Mouse (Mus musculus) E14TG2a.4 (cell line): ENCODE data around the gene Wap.

ENCODE experiments used
- CTCF ChIP-seq: conservative IDR thresholded peaks from 2 replicates; pipeline ENCODE4 v1.5.1; 2014; ENCODE audit warnings: low read length
- NANOG ChIP-seq: IDR thresholded peaks from 2 replicates; pipeline ENCODE4 v1.6.1; 2014; ENCODE audit warnings: borderline replicate concordance, low read length, mixed read lengths
- POU5F1 ChIP-seq: IDR thresholded peaks from 2 replicates; pipeline ENCODE4 v1.6.1; 2014; ENCODE audit warnings: low read length, borderline replicate concordance

GRCm38 (mm10) chr11:6636150-6636549 is 2.3 kb downstream of the Wap start:
- TF ChIP-seq CTCF (peak; percentile 13; the same call in 1 of the 2 replicates), POU5F1 (no peak), NANOG (no peak)
